9 mouse cellular contexts compared by ENCODE assay signal in genomic region chr8:61384536-61384935, GRCm38 (mm10).
A peak's percentile ranks its signal among the peaks of the same experiment; 100 is the strongest.
DNase-seq lines count a peak whose midpoint lies in the region; ATAC-seq and TF ChIP-seq lines count a peak whose summit lies in the region.
"Had no signal": no experiment of that assay in that cellular context is flagged by ENCODE, and none has a peak within 500 bp of the region (broad histone marks: within the 10 kb centered on the region; RNA-seq: fewer than 3 reads in every experiment).

No protein-coding gene starts in this region.

- H3K9ac ChIP-seq in hindbrain, embryonic 13.5 days: no peak overlapping the region
- H3K9ac ChIP-seq in midbrain, embryonic 12.5 days (replicated peaks): no peak overlapping the region
- no peak overlapping the region for H3K9ac ChIP-seq in midbrain, embryonic 14.5 days (replicated peaks; ENCODE audit: low read length)
- H3K9ac ChIP-seq in lung, postnatal 0 days (replicated peaks; ENCODE audit: low read depth): no peak overlapping the region
- H3K9ac ChIP-seq: limb, embryonic 12.5 days had no signal

- no peak for TF ChIP-seq EP300 in lung, postnatal 0 days (IDR thresholded peaks at IDR 0.05)

- 79% methylated on average over 9 of the region's 9 CpGs for WGBS in hindbrain, embryonic 10.5 days
- WGBS in hindbrain, embryonic 13.5 days: 75% methylated on average over 9 of the region's 9 CpGs
- WGBS in midbrain, embryonic 12.5 days: 76% methylated on average over 9 of the region's 9 CpGs
- 76% methylated on average over 9 of the region's 9 CpGs for WGBS in midbrain, embryonic 14.5 days
- WGBS in lung, postnatal 0 days: 67% methylated on average over 9 of the region's 9 CpGs

- H3K9me3 ChIP-seq in hindbrain, embryonic 10.5 days: no peaks in the 10 kb centered on the region
- H3K9me3 ChIP-seq in hindbrain, embryonic 13.5 days: no peaks in the 10 kb centered on the region
- H3K9me3 ChIP-seq in midbrain, embryonic 12.5 days: no peaks in the 10 kb centered on the region
- no peaks in the 10 kb centered on the region for H3K9me3 ChIP-seq in midbrain, embryonic 14.5 days (ENCODE audit: control insufficient read depth, low read length)
- no peaks in the 10 kb centered on the region for H3K9me3 ChIP-seq in lung, postnatal 0 days (ENCODE audit: low read length)
- H3K9me3 ChIP-seq: limb, embryonic 12.5 days had no signal

- DNase-seq in hindbrain, embryonic 10.5 days (ENCODE audit: low spot score): no peak
- DNase-seq in midbrain, embryonic 14.5 days: no peak
- DNase-seq in NIH3T3 (ENCODE audit: low read depth): peak; percentile 35
- DNase-seq in lung, postnatal 0 days (ENCODE audit: low spot score): no peak
- no peak for DNase-seq in ovary, postnatal 10 days (ENCODE audit: low spot score)
- DNase-seq in frontal cortex, postnatal 14 days (ENCODE audit: low spot score in 2 of 2): no peak

- peak overlapping the region; percentile 69 for H3K27ac ChIP-seq in hindbrain, embryonic 10.5 days
- no peak overlapping the region for H3K27ac ChIP-seq in hindbrain, embryonic 13.5 days
- 0 out of 2 replicates have a peak overlapping the region, but pooled peaks have one; percentile 10 for H3K27ac ChIP-seq in midbrain, embryonic 12.5 days (replicated peaks)
- H3K27ac ChIP-seq in midbrain, embryonic 14.5 days (replicated peaks; ENCODE audit: low read depth, low read length): no peak overlapping the region
- H3K27ac ChIP-seq in lung, postnatal 0 days (ENCODE audit: low read length): peak overlapping the region; percentile 82
- H3K27ac ChIP-seq: limb, embryonic 12.5 days had no signal

- no peaks in the 10 kb centered on the region for H3K27me3 ChIP-seq in hindbrain, embryonic 10.5 days (ENCODE audit: insufficient read depth, poor library complexity, severe bottlenecking)
- no peaks in the 10 kb centered on the region for H3K27me3 ChIP-seq in hindbrain, embryonic 13.5 days
- no peaks in the 10 kb centered on the region for H3K27me3 ChIP-seq in midbrain, embryonic 12.5 days
- H3K27me3 ChIP-seq in midbrain, embryonic 14.5 days (ENCODE audit: control insufficient read depth, insufficient read depth, low read length): no peaks in the 10 kb centered on the region
- no peaks in the 10 kb centered on the region for H3K27me3 ChIP-seq in lung, postnatal 0 days (replicated peaks; ENCODE audit: insufficient read depth, low read length)
- H3K27me3 ChIP-seq: limb, embryonic 12.5 days had no signal

- no peak for ATAC-seq in hindbrain, embryonic 13.5 days (ENCODE audit: low FRiP score)
- no peak for ATAC-seq in midbrain, embryonic 12.5 days (ENCODE audit: low FRiP score, low read depth)
- no peak for ATAC-seq in midbrain, embryonic 14.5 days (ENCODE audit: low FRiP score, low TSS enrichment)
- no peak for ATAC-seq in lung, postnatal 0 days

- H3K36me3 ChIP-seq in hindbrain, embryonic 10.5 days: peaks cover 61% of the 10 kb centered on the region
- H3K36me3 ChIP-seq in hindbrain, embryonic 13.5 days: peaks cover 16% of the 10 kb centered on the region
- peaks cover 13% of the 10 kb centered on the region for H3K36me3 ChIP-seq in midbrain, embryonic 12.5 days
- peaks cover 16% of the 10 kb centered on the region for H3K36me3 ChIP-seq in midbrain, embryonic 14.5 days (ENCODE audit: control insufficient read depth, insufficient read depth, low read length)
- peaks cover 5% of the 10 kb centered on the region; the same call in 1 of the 2 replicates for H3K36me3 ChIP-seq in lung, postnatal 0 days (ENCODE audit: insufficient read depth, low read length)

- no peak overlapping the region for H3K4me3 ChIP-seq in hindbrain, embryonic 10.5 days
- H3K4me3 ChIP-seq in hindbrain, embryonic 13.5 days: no peak overlapping the region
- no peak overlapping the region for H3K4me3 ChIP-seq in midbrain, embryonic 12.5 days
- no peak overlapping the region for H3K4me3 ChIP-seq in midbrain, embryonic 14.5 days (replicated peaks; ENCODE audit: low read depth, low read length)
- no peak overlapping the region for H3K4me3 ChIP-seq in lung, postnatal 0 days (ENCODE audit: low read depth, low read length)
- H3K4me3 ChIP-seq: limb, embryonic 12.5 days had no signal

- no peak overlapping the region for H3K4me2 ChIP-seq in hindbrain, embryonic 13.5 days
- no peak overlapping the region for H3K4me2 ChIP-seq in midbrain, embryonic 12.5 days (replicated peaks)
- H3K4me2 ChIP-seq in midbrain, embryonic 14.5 days (ENCODE audit: low read length): no peak overlapping the region
- H3K4me2 ChIP-seq in lung, postnatal 0 days (replicated peaks; ENCODE audit: low read depth, low read length): no peak overlapping the region
- H3K4me2 ChIP-seq: limb, embryonic 12.5 days had no signal

- peak; percentile 54 for TF ChIP-seq CTCF in lung, postnatal 0 days (IDR thresholded peaks at IDR 0.05)

- peaks cover 46% of the 10 kb centered on the region for H3K4me1 ChIP-seq in hindbrain, embryonic 10.5 days (replicated peaks)
- peaks cover 44% of the 10 kb centered on the region for H3K4me1 ChIP-seq in hindbrain, embryonic 13.5 days (replicated peaks)
- H3K4me1 ChIP-seq in midbrain, embryonic 12.5 days: peaks cover 33% of the 10 kb centered on the region
- peaks cover 30% of the 10 kb centered on the region for H3K4me1 ChIP-seq in midbrain, embryonic 14.5 days (ENCODE audit: control insufficient read depth, insufficient read depth, low read length)
- H3K4me1 ChIP-seq in lung, postnatal 0 days (ENCODE audit: insufficient read depth, low read depth, low read length): peaks cover 11% of the 10 kb centered on the region; the same call in 1 of the 2 replicates

Comparison
In these comparisons a context has a peak if more than half of its experiments do, and no peak if none do; other contexts are left out.
1. H3K27ac ChIP-seq: peak in hindbrain, embryonic 10.5 days (single experiment), midbrain, embryonic 12.5 days (single experiment) and lung, postnatal 0 days (single experiment); none in hindbrain, embryonic 13.5 days (single experiment) and midbrain, embryonic 14.5 days (single experiment).